Mouse (Mus musculus): ENCODE results near the gene Olfr1472. TPM values are rescaled to one million over a fixed set of nuclear protein-coding genes. Genes with fewer than 3 reads are reported as not detected.
"Not testable (repeated sequence)": the region's sequence is repeated elsewhere in the genome, so short reads cannot be mapped to it uniquely, and the experiment has no call there.

The Olfr1472 gene
- not detected for total RNA-seq (2021)

- no peak for DNase-seq
Observed at GRCm38 (mm10) chr19:13455986-13456385, at the start of gene Olfr1472. Olfr1472 (minus strand) TSS chr19:13456086.

- DNase-seq = no peak
Observed at GRCm38 (mm10) chr19:13500246-13500645, 44.4 kb upstream of the Olfr1472 start, which contains the start of gene Olfr1477. Olfr1477 (plus strand) TSS chr19:13500546.

GRCm38 (mm10) chr19:13480096-13480495, 24.2 kb upstream of the Olfr1472 start, which contains the start of gene Olfr1475:
Olfr1475 (minus strand) TSS chr19:13480196.
- no peak for DNase-seq

- not testable (repeated sequence) for DNase-seq
Observed at GRCm38 (mm10) chr19:13469265-13469664, 13.4 kb upstream of the Olfr1472 start, which contains the start of gene Olfr1474. Olfr1474 (plus strand) TSS chr19:13469565.

GRCm38 (mm10) chr19:13443109-13443508, 12.8 kb downstream of the Olfr1472 start, which contains the start of gene Olfr1471:
Olfr1471 (plus strand) TSS chr19:13443409.
- not testable (repeated sequence) for DNase-seq

GRCm38 (mm10) chr19:13407549-13407948, 48.3 kb downstream of the Olfr1472 start, which contains the start of gene Olfr1469:
Olfr1469 (plus strand) TSS chr19:13407849.
- DNase-seq = no peak

Other genes starting within 250 kb of the Olfr1472 start
- not detected for gene Olfr1463, start 224.8 kb downstream of the Olfr1472 start, total RNA-seq (2021)
- not detected for gene Olfr1465, start 140.5 kb downstream of the Olfr1472 start, total RNA-seq (2021)
- not detected for gene Olfr1466, start 117.2 kb downstream of the Olfr1472 start, total RNA-seq (2021)
- gene Olfr1467, start 93.8 kb downstream of the Olfr1472 start, total RNA-seq (2021) = not detected
- gene Olfr1469, start 48.2 kb downstream of the Olfr1472 start, total RNA-seq (2021) = not detected
- gene Olfr1471, start 12.7 kb downstream of the Olfr1472 start, total RNA-seq (2021) = not detected
- gene Olfr1474, start 13.5 kb upstream of the Olfr1472 start, total RNA-seq (2021) = not detected
- gene Olfr1475, start 24.1 kb upstream of the Olfr1472 start, total RNA-seq (2021) = not detected
- gene Olfr1477, start 44.5 kb upstream of the Olfr1472 start, total RNA-seq (2021) = not detected
- not detected for gene Olfr1480, start 71.8 kb upstream of the Olfr1472 start, total RNA-seq (2021)
- not detected for gene Olfr1484, start 127.4 kb upstream of the Olfr1472 start, total RNA-seq (2021)
- gene Olfr1487, start 161.3 kb upstream of the Olfr1472 start, total RNA-seq (2021) = not detected
- not detected for gene Olfr1489, start 175.5 kb upstream of the Olfr1472 start, total RNA-seq (2021)
- gene Olfr1490, start 195.0 kb upstream of the Olfr1472 start, total RNA-seq (2021) = not detected
- not detected for gene Olfr1491, start 241.2 kb upstream of the Olfr1472 start, total RNA-seq (2021)